Mouse (Mus musculus) kidney, embryonic 14.5 days (tissue): ENCODE results near the gene 4933411K16Rik. TPM values are rescaled to one million over a fixed set of nuclear protein-coding genes. Genes with fewer than 3 reads are reported as not detected.

ENCODE experiments used
- ATAC-seq: fragments of 200-750 bp; cut with Nextera tagmentation; 2 replicates; pipeline ENCODE4 v1.8.0; 2017; ENCODE audit warnings: moderate number of reproducible peaks, mild to moderate bottlenecking, moderate TSS enrichment, moderate library complexity; ENCODE audit not compliant: low FRiP score, low TSS enrichment
- H3K27ac ChIP-seq: fragments of 300-500 bp; sonication (generic); 2 replicates; pipeline ENCODE4 v1.5.1; 2014; ENCODE audit warnings: low read depth, mild to moderate bottlenecking, low read length, moderate library complexity, mixed read lengths
- H3K27me3 ChIP-seq: fragments of 300-500 bp; sonication (generic); 2 replicates; pipeline ENCODE4 v1.6.1; 2014; ENCODE audit warnings: mild to moderate bottlenecking, low read length; ENCODE audit not compliant: control insufficient read depth, insufficient read depth
- H3K36me3 ChIP-seq: fragments of 300-500 bp; sonication (generic); 2 replicates; pipeline ENCODE4 v1.6.1; 2014; ENCODE audit warnings: low read length, mixed read lengths; ENCODE audit not compliant: control insufficient read depth, insufficient read depth
- H3K4me1 ChIP-seq: fragments of 300-500 bp; sonication (generic); 2 replicates; pipeline ENCODE4 v1.6.1; 2014; ENCODE audit warnings: low read length, mixed read lengths; ENCODE audit not compliant: control insufficient read depth, insufficient read depth
- H3K4me2 ChIP-seq: fragments of 300-500 bp; sonication (generic); replicated peaks from 2 replicates; pipeline ENCODE4 v1.6.1; 2014; ENCODE audit warnings: low read depth, mild to moderate bottlenecking, low read length
- H3K4me3 ChIP-seq: fragments of 300-500 bp; sonication (generic); 2 replicates; pipeline ENCODE4 v1.5.1; 2014; ENCODE audit warnings: mild to moderate bottlenecking, low read length
- H3K9ac ChIP-seq: fragments of 300-500 bp; sonication (generic); 2 replicates; pipeline ENCODE4 v1.6.1; 2014; ENCODE audit warnings: low read depth, mild to moderate bottlenecking, low read length, moderate library complexity
- H3K9me3 ChIP-seq: fragments of 300-500 bp; sonication (generic); 2 replicates; pipeline ENCODE4 v1.6.1; 2016; ENCODE audit warnings: low read length; ENCODE audit not compliant: control insufficient read depth
- WGBS: fragments of 180-500 bp; shearing (Covaris S2); extraction: QIAGEN DNeasy Blood & Tissue Kit; methylation state at CpG from one replicate; pipeline ENCODE4 v1.1.7; 2014; 5-methylcytosine and 5-hydroxymethylcytosine counted together
- polyA plus RNA-seq: library from polyadenylated mRNA; unstranded; fragments of >200 nt; fragmentation: Nextera tagmentation; extraction: Ambion mirVana; gene quantifications from 2 replicates; pipeline ENCODE4 v1.2.1, GENCODE M21; 2014

4933411K16Rik gene
- polyA plus RNA-seq, 1 experiment from 2014 or later: 0.61 TPM

- no peaks in the 10 kb centered on the region for H3K9me3 ChIP-seq
- peaks cover 27% of the 10 kb centered on the region for H3K4me1 ChIP-seq
- no peak for ATAC-seq
- no peaks in the 10 kb centered on the region for H3K27me3 ChIP-seq
- H3K9ac ChIP-seq: no peak overlapping the region
- H3K4me2 ChIP-seq: no peak overlapping the region
- no peak overlapping the region for H3K27ac ChIP-seq
- 77% methylated on average over 6 of the region's 6 CpGs for WGBS
- H3K4me3 ChIP-seq: no peak overlapping the region
- no peaks in the 10 kb centered on the region for H3K36me3 ChIP-seq
Observed at GRCm38 (mm10) chr19:42015001-42015400, 37.0 kb upstream of the 4933411K16Rik start.

DNA sequence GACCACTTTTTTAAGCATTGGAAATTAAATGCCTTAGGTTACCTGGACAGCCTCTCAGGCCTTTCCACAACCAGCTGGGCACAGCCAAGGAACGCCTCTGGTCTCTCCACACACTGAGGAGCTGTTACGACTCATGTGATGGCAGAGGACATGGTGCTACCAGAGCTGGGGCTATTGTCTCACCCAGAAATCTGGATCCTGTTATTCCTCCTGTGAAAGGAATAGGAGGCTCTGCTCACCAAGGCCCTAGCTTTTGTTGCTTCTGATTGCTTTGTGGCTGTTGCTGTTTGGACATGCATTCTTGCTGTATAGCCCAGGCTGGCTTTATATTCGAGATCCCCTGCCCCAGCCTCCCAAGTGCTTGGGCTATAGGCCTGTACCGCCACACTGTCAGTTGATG is 35.8 kb upstream of the 4933411K16Rik start:
- H3K9me3 ChIP-seq: no peaks in the 10 kb centered on the region
- 73% methylated on average over 4 of the region's 4 CpGs for WGBS
- H3K27me3 ChIP-seq: no peaks in the 10 kb centered on the region
- ATAC-seq: no peak
- H3K9ac ChIP-seq: no peak overlapping the region
- H3K36me3 ChIP-seq: no peaks in the 10 kb centered on the region
- peaks cover 24% of the 10 kb centered on the region for H3K4me1 ChIP-seq
- no peak overlapping the region for H3K4me3 ChIP-seq
- H3K27ac ChIP-seq: peak overlapping the region; percentile 81; the same call in 1 of the 2 replicates
- no peak overlapping the region for H3K4me2 ChIP-seq

DNA sequence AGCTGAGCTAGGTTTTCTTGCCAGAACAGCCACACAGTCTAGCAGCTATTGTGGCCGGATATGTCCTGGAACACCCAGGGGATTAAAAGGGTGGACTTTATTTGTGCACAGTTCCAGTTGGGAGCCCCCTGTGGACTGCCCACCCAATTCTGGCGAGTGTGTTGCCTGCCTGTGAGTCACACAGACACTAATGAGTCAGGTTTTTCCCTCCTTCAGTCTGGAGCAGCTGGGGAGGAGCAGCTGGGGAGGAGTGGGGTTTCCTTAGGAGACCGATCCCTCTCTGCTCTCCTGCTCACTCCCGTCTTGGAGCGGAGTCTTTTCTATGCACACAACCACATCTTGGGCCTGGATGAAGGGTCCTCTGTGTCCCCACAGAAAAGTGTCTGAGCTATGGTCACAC is 35.2 kb upstream of the 4933411K16Rik start:
- ATAC-seq: 0 out of 2 replicates have a peak, but pooled peaks have one; percentile 7
- Histone ChIP-seq H3K4me3 (no peak overlapping the region), H3K36me3 (no peaks in the 10 kb centered on the region), H3K27me3 (no peaks in the 10 kb centered on the region), H3K9ac (0 out of 2 replicates have a peak overlapping the region, but pooled peaks have one; percentile 28), H3K4me2 (no peak overlapping the region), H3K4me1 (peaks cover 22% of the 10 kb centered on the region), H3K9me3 (no peaks in the 10 kb centered on the region), H3K27ac (peak overlapping the region; percentile 81)
- 49% methylated on average over 5 of the region's 5 CpGs for WGBS

GRCm38 (mm10) chr19:42017399-42018247 is 34.4 kb upstream of the 4933411K16Rik start:
- Histone ChIP-seq H3K4me2 (no peak overlapping the region), H3K4me1 (peaks cover 22% of the 10 kb centered on the region), H3K9me3 (no peaks in the 10 kb centered on the region), H3K27ac (peak overlapping the region; percentile 81), H3K27me3 (no peaks in the 10 kb centered on the region), H3K36me3 (no peaks in the 10 kb centered on the region), H3K9ac (0 out of 2 replicates have a peak overlapping the region, but pooled peaks have one; percentile 28), H3K4me3 (no peak overlapping the region)
- 52% methylated on average over 8 of the region's 8 CpGs for WGBS
- ATAC-seq: no peak

- Histone ChIP-seq H3K36me3 (no peaks in the 10 kb centered on the region), H3K4me2 (no peak overlapping the region), H3K9me3 (no peaks in the 10 kb centered on the region), H3K4me1 (peaks cover 22% of the 10 kb centered on the region), H3K27ac (peak overlapping the region; percentile 47; the same call in 1 of the 2 replicates), H3K9ac (no peak overlapping the region), H3K27me3 (no peaks in the 10 kb centered on the region), H3K4me3 (no peak overlapping the region)
- 31% methylated on average over 4 of the region's 4 CpGs for WGBS
- no peak for ATAC-seq
Observed at GRCm38 (mm10) chr19:42019011-42019522, 33.0 kb upstream of the 4933411K16Rik start.

- H3K4me2 ChIP-seq: no peak overlapping the region
- no peak for ATAC-seq
Observed at GRCm38 (mm10) chr19:42021681-42022541, 30.1 kb upstream of the 4933411K16Rik start.

DNA sequence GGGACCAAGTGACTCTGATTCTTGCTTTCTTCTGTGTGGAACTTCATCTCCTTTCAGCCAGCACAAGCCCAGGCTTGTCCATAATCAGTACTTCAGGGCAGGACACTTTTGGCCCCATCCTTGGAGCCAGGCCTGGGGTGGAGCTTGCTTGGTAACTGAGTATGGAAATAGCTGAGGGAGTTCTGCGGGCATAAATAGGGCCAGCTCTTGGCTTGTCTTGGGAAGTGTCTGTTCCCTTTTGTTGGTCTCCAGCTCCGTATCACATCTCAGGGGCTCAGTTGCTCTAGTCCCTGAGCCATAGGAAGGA is 29.6 kb upstream of the 4933411K16Rik start:
- H3K4me2 ChIP-seq: no peak overlapping the region
- no peaks in the 10 kb centered on the region for H3K9me3 ChIP-seq
- H3K4me1 ChIP-seq: peaks cover 12% of the 10 kb centered on the region
- H3K36me3 ChIP-seq: no peaks in the 10 kb centered on the region
- no peak for ATAC-seq
- no peak overlapping the region for H3K27ac ChIP-seq
- H3K27me3 ChIP-seq: no peaks in the 10 kb centered on the region
- H3K9ac ChIP-seq: no peak overlapping the region
- WGBS: 74% methylated on average over 2 of the region's 2 CpGs
- H3K4me3 ChIP-seq: no peak overlapping the region

More at GRCm38 (mm10) chr19:42021681-42022541, 30.1 kb upstream of the 4933411K16Rik start:
- Histone ChIP-seq H3K9me3 (no peaks in the 10 kb centered on the region), H3K27me3 (no peaks in the 10 kb centered on the region), H3K9ac (no peak overlapping the region), H3K4me3 (no peak overlapping the region), H3K4me1 (peaks cover 18% of the 10 kb centered on the region), H3K27ac (no peak overlapping the region), H3K36me3 (no peaks in the 10 kb centered on the region)
- 76% methylated on average over 10 of the region's 10 CpGs for WGBS

GRCm38 (mm10) chr19:42026158-42026557 is 25.9 kb upstream of the 4933411K16Rik start:
- Histone ChIP-seq H3K27me3 (no peaks in the 10 kb centered on the region), H3K4me1 (no peaks in the 10 kb centered on the region; the same call in 1 of the 2 replicates), H3K36me3 (no peaks in the 10 kb centered on the region), H3K9me3 (no peaks in the 10 kb centered on the region), H3K27ac (no peak overlapping the region), H3K9ac (no peak overlapping the region), H3K4me3 (no peak overlapping the region), H3K4me2 (no peak overlapping the region)
- 6% methylated on average over 5 of the region's 5 CpGs for WGBS
- peak; percentile 53; the same call in 1 of the 2 replicates for ATAC-seq
